Mouse (Mus musculus) neural tube, embryonic 11.5 days (tissue): Measurements from ENCODE around the gene Zkscan16. TPM values are rescaled to one million over a fixed set of nuclear protein-coding genes. Genes with fewer than 3 reads are reported as not detected.

Source experiments
- ATAC-seq: fragments of 200-750 bp; cut with Nextera tagmentation; 2 replicates; pipeline ENCODE4 v1.8.0; 2017; ENCODE audit warnings: moderate number of reproducible peaks, mild to moderate bottlenecking, moderate TSS enrichment, moderate library complexity; ENCODE audit not compliant: insufficient read depth, low FRiP score, low TSS enrichment
- DNase-seq: peaks from one replicate; pipeline ENCODE4 v3.0.0-alpha.2; 2015; ENCODE audit warnings: low spot score
- H3K27ac ChIP-seq: fragments of 300-500 bp; sonication (generic); 2 replicates; pipeline ENCODE4 v1.5.1; 2014; ENCODE audit warnings: low read depth, mild to moderate bottlenecking, low read length
- H3K27me3 ChIP-seq: fragments of 300-500 bp; sonication (generic); 2 replicates; pipeline ENCODE4 v1.6.1; 2014; ENCODE audit warnings: mild to moderate bottlenecking, low read length, mixed read lengths; ENCODE audit not compliant: control insufficient read depth, insufficient read depth
- H3K36me3 ChIP-seq: fragments of 300-500 bp; sonication (generic); 2 replicates; pipeline ENCODE4 v1.6.1; 2014; ENCODE audit warnings: mild to moderate bottlenecking, low read length, moderate library complexity, mixed read lengths; ENCODE audit not compliant: control insufficient read depth, insufficient read depth
- H3K4me1 ChIP-seq: fragments of 300-500 bp; sonication (generic); 2 replicates; pipeline ENCODE4 v1.6.1; 2014; ENCODE audit warnings: low read length, mixed read lengths; ENCODE audit not compliant: control insufficient read depth, insufficient read depth
- H3K4me2 ChIP-seq: fragments of 300-500 bp; sonication (generic); 2 replicates; pipeline ENCODE4 v1.6.1; 2014; ENCODE audit warnings: low read depth, mild to moderate bottlenecking, moderate library complexity
- H3K4me3 ChIP-seq: fragments of 300-500 bp; sonication (generic); 2 replicates; pipeline ENCODE4 v1.5.1; 2014; ENCODE audit warnings: low read depth, low read length
- H3K9ac ChIP-seq: fragments of 300-500 bp; sonication (generic); 2 replicates; pipeline ENCODE4 v1.6.1; 2014; ENCODE audit warnings: mild to moderate bottlenecking, low read length
- H3K9me3 ChIP-seq: fragments of 300-500 bp; sonication (generic); 2 replicates; pipeline ENCODE4 v1.6.1; 2016; ENCODE audit warnings: low read length; ENCODE audit not compliant: control insufficient read depth
- WGBS: fragments of 180-500 bp; shearing (Covaris S2); extraction: QIAGEN DNeasy Blood & Tissue Kit; methylation state at CpG from one replicate; pipeline ENCODE4 v1.1.7; 2014; 5-methylcytosine and 5-hydroxymethylcytosine counted together
- polyA plus RNA-seq: library from polyadenylated mRNA; unstranded; fragments of >200 nt; fragmentation: Nextera tagmentation; extraction: Ambion mirVana; gene quantifications from 2 replicates; pipeline ENCODE4 v1.2.1, GENCODE M21; 2014

Gene Zkscan16
- polyA plus RNA-seq, 1 experiment from 2014 or later, result 1.3 TPM

GRCm38 (mm10) chr4:58999686-59000085, 56.3 kb downstream of the Zkscan16 start:
- 25% methylated on average over 2 of the region's 2 CpGs for WGBS
- DNase-seq (peak; percentile 66), ATAC-seq (no peak)
- H3K4me3 ChIP-seq, result no peak overlapping the region
- no peaks in the 10 kb centered on the region for H3K27me3 ChIP-seq
- H3K9me3 ChIP-seq, result no peaks in the 10 kb centered on the region
- no peak overlapping the region for H3K4me2 ChIP-seq
- H3K27ac ChIP-seq, result no peak overlapping the region
- H3K4me1 ChIP-seq, result peaks cover 3% of the 10 kb centered on the region; the same call in 1 of the 2 replicates
- no peak overlapping the region for H3K9ac ChIP-seq
- no peaks in the 10 kb centered on the region for H3K36me3 ChIP-seq

- DNase-seq (no peak), ATAC-seq (no peak)
- H3K4me3 ChIP-seq, result no peak overlapping the region
- no peaks in the 10 kb centered on the region for H3K27me3 ChIP-seq
- 2% methylated on average over 2 of the region's 2 CpGs for WGBS
- no peak overlapping the region for H3K9ac ChIP-seq
- H3K4me1 ChIP-seq, result peaks cover 3% of the 10 kb centered on the region; the same call in 1 of the 2 replicates
- H3K4me2 ChIP-seq, result no peak overlapping the region
- H3K36me3 ChIP-seq, result no peaks in the 10 kb centered on the region
- H3K27ac ChIP-seq, result no peak overlapping the region
- no peaks in the 10 kb centered on the region for H3K9me3 ChIP-seq
These were observed 57.2 kb downstream of the Zkscan16 start for GRCm38 (mm10) chr4:59000614-59001013.

- H3K4me3 ChIP-seq, result peak within 1 kb of the TSS; percentile 69
- WGBS, result under 1% methylated on average over 74 of the region's 89 CpGs
- peak within 1 kb of the TSS; percentile 92 for H3K9ac ChIP-seq
- peak within 1 kb of the TSS; percentile 77 for H3K4me2 ChIP-seq
- H3K9me3 ChIP-seq, result no peaks in the 10 kb centered on the region
- peaks cover 3% of the 10 kb centered on the region; the same call in 1 of the 2 replicates for H3K4me1 ChIP-seq
- no peaks in the 10 kb centered on the region for H3K36me3 ChIP-seq
- H3K27ac ChIP-seq, result peak within 1 kb of the TSS; percentile 67; the same call in 1 of the 2 replicates
- H3K27me3 ChIP-seq, result no peaks in the 10 kb centered on the region
- peak; percentile 96 for DNase-seq
- peak; percentile 98 for ATAC-seq
These were observed 59.7 kb downstream of the Zkscan16 start, which contains the start of gene Gm20503 for GRCm38 (mm10) chr4:59002948-59003805. Gm20503 (plus strand) TSS chr4:59003210.

GRCm38 (mm10) chr4:59003806-59004200, 60.4 kb downstream of the Zkscan16 start:
- ATAC-seq, result no peak
- Histone ChIP-seq H3K9ac (peak overlapping the region; percentile 92), H3K4me2 (peak overlapping the region; percentile 77), H3K27me3 (no peaks in the 10 kb centered on the region), H3K4me3 (peak overlapping the region; percentile 69), H3K36me3 (no peaks in the 10 kb centered on the region), H3K9me3 (no peaks in the 10 kb centered on the region), H3K4me1 (peaks cover 3% of the 10 kb centered on the region; the same call in 1 of the 2 replicates), H3K27ac (no peak overlapping the region)
- no peak for DNase-seq
- 33% methylated on average over 7 of the region's 7 CpGs for WGBS

- 52% methylated on average over 8 of the region's 8 CpGs for WGBS
- no peak overlapping the region for H3K4me2 ChIP-seq
- ATAC-seq, result no peak
- no peaks in the 10 kb centered on the region for H3K36me3 ChIP-seq
- no peak for DNase-seq
- no peaks in the 10 kb centered on the region for H3K9me3 ChIP-seq
- no peak overlapping the region for H3K27ac ChIP-seq
- no peak overlapping the region for H3K9ac ChIP-seq
- H3K4me3 ChIP-seq, result no peak overlapping the region
- peaks cover 3% of the 10 kb centered on the region; the same call in 1 of the 2 replicates for H3K4me1 ChIP-seq
- no peaks in the 10 kb centered on the region for H3K27me3 ChIP-seq
These were observed 62.8 kb downstream of the Zkscan16 start for GRCm38 (mm10) chr4:59006211-59006610.

- Histone ChIP-seq H3K4me2 (no peak overlapping the region), H3K27me3 (no peaks in the 10 kb centered on the region), H3K36me3 (no peaks in the 10 kb centered on the region), H3K9ac (no peak overlapping the region), H3K4me1 (peaks cover 3% of the 10 kb centered on the region; the same call in 1 of the 2 replicates), H3K4me3 (no peak overlapping the region), H3K27ac (no peak overlapping the region), H3K9me3 (no peaks in the 10 kb centered on the region)
- ATAC-seq (no peak), DNase-seq (no peak)
- WGBS, result 84% methylated on average over 6 of the region's 6 CpGs
These were observed 63.6 kb downstream of the Zkscan16 start for GRCm38 (mm10) chr4:59007016-59007415.

Other genes starting within 250 kb of the Zkscan16 start
- not detected in 2 replicates for gene Olfr267, start 155.9 kb upstream of the Zkscan16 start, polyA plus RNA-seq
- 36.9 and 47.7 TPM in 2 replicates for gene Ecpas, start 30.9 kb upstream of the Zkscan16 start, polyA plus RNA-seq
- 14.7 and 16.1 TPM in 2 replicates for gene Ptgr1, start 43.5 kb downstream of the Zkscan16 start, polyA plus RNA-seq
- gene Dnajc25, start 51.4 kb downstream of the Zkscan16 start, polyA plus RNA-seq, result 7.8 and 7.9 TPM in 2 replicates
- gene Gm20503, start 59.6 kb downstream of the Zkscan16 start, polyA plus RNA-seq, result 8.3 and 10.6 TPM in 2 replicates
- 89.6 and 89.7 TPM in 2 replicates for gene Gng10, start 91.5 kb downstream of the Zkscan16 start, polyA plus RNA-seq
- not detected in 2 replicates for gene AI481877, start 195.4 kb downstream of the Zkscan16 start, polyA plus RNA-seq
- gene Ugcg, start 245.6 kb downstream of the Zkscan16 start, polyA plus RNA-seq, result 12.1 and 12.4 TPM in 2 replicates